8 mouse cellular contexts compared by ENCODE assay signal in genomic region chr2:60962671-60963421, GRCm38 (mm10). TPM values are rescaled to one million over a fixed set of nuclear protein-coding genes. Genes with fewer than 3 reads are reported as not detected.
DNase-seq lines count a peak whose midpoint lies in the region; ATAC-seq and TF ChIP-seq lines count a peak whose summit lies in the region.

Gene Rbms1 (minus strand): TSS chr2:60963192.

- peak; percentile 13 for DNase-seq in cerebellum, adult 11 months
- peak; percentile 84 to 85 for DNase-seq in heart, postnatal 10 days
- DNase-seq in kidney, postnatal 4 days: peak; percentile 79 to 87
- DNase-seq in liver, embryonic 14.5 days (ENCODE audit: low read depth in 3 of 3, low spot score in 3 of 3): no peak
- DNase-seq in neural tube, embryonic 11.5 days (ENCODE audit: low spot score): peak; percentile 84
- DNase-seq in thymus, adult 18-20 months: peak; percentile 27 to 28

- under 1% methylated on average over 48 of the region's 51 CpGs for WGBS in forebrain, embryonic 15.5 days
- WGBS in liver, embryonic 14.5 days (ENCODE audit: insufficient replicate concordance): under 1% methylated on average over 51 of the region's 51 CpGs
- WGBS in neural tube, embryonic 11.5 days: 0% methylated on average over 50 of the region's 51 CpGs

- H3K9me3 ChIP-seq in E14TG2a.4 (ENCODE audit: low read length): no peaks in the 10 kb centered on the region
- H3K9me3 ChIP-seq in forebrain, embryonic 15.5 days: no peaks in the 10 kb centered on the region
- H3K9me3 ChIP-seq in liver, embryonic 14.5 days (ENCODE audit: control insufficient read depth, low read length): no peaks in the 10 kb centered on the region
- H3K9me3 ChIP-seq in neural tube, embryonic 11.5 days (ENCODE audit: control insufficient read depth, low read length): no peaks in the 10 kb centered on the region

- no peak for TF ChIP-seq EP300 in liver, embryonic 14.5 days (IDR thresholded peaks at IDR 0.05; ENCODE audit: low read depth)

- H3K4me3 ChIP-seq in E14TG2a.4 (replicated peaks; ENCODE audit: low read length): peak within 1 kb of the TSS; percentile 89
- peak within 1 kb of the TSS; percentile 69 for H3K4me3 ChIP-seq in forebrain, embryonic 15.5 days
- H3K4me3 ChIP-seq in liver, embryonic 14.5 days (ENCODE audit: insufficient read depth in 1 of 2, low read depth in 2 of 2, low read length in 2 of 2): peak within 1 kb of the TSS; percentile 56 to 62
- H3K4me3 ChIP-seq in neural tube, embryonic 11.5 days (ENCODE audit: low read depth, low read length): peak within 1 kb of the TSS; percentile 76

- no peaks in the 10 kb centered on the region for H3K36me3 ChIP-seq in E14TG2a.4 (ENCODE audit: insufficient read depth, low read length)
- no peaks in the 10 kb centered on the region for H3K36me3 ChIP-seq in forebrain, embryonic 15.5 days
- no peaks in the 10 kb centered on the region for H3K36me3 ChIP-seq in liver, embryonic 14.5 days (replicated peaks; ENCODE audit: control insufficient read depth, insufficient read depth, low read depth)
- H3K36me3 ChIP-seq in neural tube, embryonic 11.5 days (ENCODE audit: control insufficient read depth, insufficient read depth, low read length): no peaks in the 10 kb centered on the region

- H3K4me2 ChIP-seq in forebrain, embryonic 15.5 days (replicated peaks): peak within 1 kb of the TSS; percentile 80
- peak within 1 kb of the TSS; percentile 49 for H3K4me2 ChIP-seq in liver, embryonic 14.5 days (ENCODE audit: low read depth)
- H3K4me2 ChIP-seq in neural tube, embryonic 11.5 days (ENCODE audit: low read depth): peak within 1 kb of the TSS; percentile 75

- H3K27ac ChIP-seq in forebrain, embryonic 15.5 days (replicated peaks): peak within 1 kb of the TSS; percentile 78
- peak within 1 kb of the TSS; percentile 25; the same call in 1 of the 2 replicates for H3K27ac ChIP-seq in liver, embryonic 14.5 days
- H3K27ac ChIP-seq in neural tube, embryonic 11.5 days (ENCODE audit: low read depth, low read length): peak within 1 kb of the TSS; percentile 93

- no peak for TF ChIP-seq CTCF in E14TG2a.4 (conservative IDR thresholded peaks at IDR 0.05; ENCODE audit: low read length)
- TF ChIP-seq CTCF in liver, embryonic 14.5 days (IDR thresholded peaks at IDR 0.05; ENCODE audit: low read depth): no peak

- peak within 1 kb of the TSS; percentile 63 for H3K9ac ChIP-seq in forebrain, embryonic 15.5 days (replicated peaks)
- H3K9ac ChIP-seq in liver, embryonic 14.5 days (replicated peaks): peak within 1 kb of the TSS; percentile 31; the same call in 1 of the 2 replicates
- peak within 1 kb of the TSS; percentile 81 for H3K9ac ChIP-seq in neural tube, embryonic 11.5 days (ENCODE audit: low read length)

- intact Hi-C loops in heart, postnatal 10 days (cut with DNase I): loop anchor here (1.0 to 5.0 kb wide), 6 partner anchors 41 to 439 kb away; partner anchors contain the start of gene Itgb6

- peaks cover 14% of the 10 kb centered on the region for H3K4me1 ChIP-seq in E14TG2a.4 (replicated peaks; ENCODE audit: low read depth, low read length)
- H3K4me1 ChIP-seq in forebrain, embryonic 15.5 days: peaks cover 12% of the 10 kb centered on the region; the same call in 1 of the 2 replicates
- no peaks in the 10 kb centered on the region for H3K4me1 ChIP-seq in liver, embryonic 14.5 days (replicated peaks; ENCODE audit: control insufficient read depth in 2 of 2, insufficient read depth in 2 of 2, low read length in 1 of 2)
- no peaks in the 10 kb centered on the region for H3K4me1 ChIP-seq in neural tube, embryonic 11.5 days (ENCODE audit: control insufficient read depth, insufficient read depth, low read length)

- ATAC-seq in forebrain, embryonic 15.5 days (replicated peaks): peak; percentile 89
- ATAC-seq in liver, embryonic 14.5 days (ENCODE audit: insufficient read depth): peak; percentile 44
- ATAC-seq in neural tube, embryonic 11.5 days (ENCODE audit: insufficient read depth, low FRiP score, low TSS enrichment): peak; percentile 83

- H3K27me3 ChIP-seq in E14TG2a.4 (ENCODE audit: insufficient read depth, low read length): peaks cover 29% of the 10 kb centered on the region
- no peaks in the 10 kb centered on the region; the same call in 1 of the 2 replicates for H3K27me3 ChIP-seq in forebrain, embryonic 15.5 days
- H3K27me3 ChIP-seq in liver, embryonic 14.5 days (ENCODE audit: control insufficient read depth, insufficient read depth, low read length): peaks cover 24% of the 10 kb centered on the region
- H3K27me3 ChIP-seq in neural tube, embryonic 11.5 days (ENCODE audit: control insufficient read depth, insufficient read depth, low read length): no peaks in the 10 kb centered on the region

RNA-seq across cellular contexts. Expression of gene Rbms1, which starts in this region (rescaled TPM):
- 22.1 and 24.1 TPM in 2 replicates for polyA plus RNA-seq in forebrain, embryonic 15.5 days (2015; fragmentation: Nextera tagmentation; extraction: Ambion mirVana)
- total RNA-seq in heart, postnatal 10 days (2021): 10 to 100 TPM; 87.5 to 89.3 TPM
- polyA plus RNA-seq in liver, embryonic 14.5 days (2012; rRNA removed): 16.8 and 17.5 TPM in 2 replicates
- polyA plus RNA-seq in liver, embryonic 14.5 days (2014; fragmentation: Nextera tagmentation; extraction: Ambion mirVana): 31.8 and 39.9 TPM in 2 replicates
- 89.1 and 94.8 TPM in 2 replicates for polyA plus RNA-seq in neural tube, embryonic 11.5 days (2014; fragmentation: Nextera tagmentation; extraction: Ambion mirVana)

Comparison
In these comparisons a context has a peak if more than half of its experiments do, and no peak if none do; other contexts are left out.
1. DNase-seq: peak in cerebellum, adult 11 months (single experiment), heart, postnatal 10 days (2 of 2), kidney, postnatal 4 days (2 of 2), neural tube, embryonic 11.5 days (single experiment) and thymus, adult 18-20 months (2 of 2); none in liver, embryonic 14.5 days (0 of 3).
2. H3K27ac ChIP-seq: peak in every context shown above with its lines; median percentile 93 in neural tube, embryonic 11.5 days; 78 in forebrain, embryonic 15.5 days; 25 in liver, embryonic 14.5 days.
3. H3K9ac ChIP-seq: peak in every context shown above with its lines; median percentile 81 in neural tube, embryonic 11.5 days; 63 in forebrain, embryonic 15.5 days; 31 in liver, embryonic 14.5 days.
4. Peak in every context shown above with its lines, with median percentiles within 50 percentile points of each other: H3K4me3 ChIP-seq, ATAC-seq and H3K4me2 ChIP-seq.